13 mouse cellular contexts compared by ENCODE assay signal in genomic region chr13:98695546-98695945, GRCm38 (mm10). TPM values are rescaled to one million over a fixed set of nuclear protein-coding genes. Genes with fewer than 3 reads are reported as not detected.
A peak's percentile ranks its signal among the peaks of the same experiment; 100 is the strongest.
DNase-seq lines count a peak whose midpoint lies in the region; ATAC-seq and TF ChIP-seq lines count a peak whose summit lies in the region.
"Had no signal": no experiment of that assay in that cellular context is flagged by ENCODE, and none has a peak within 500 bp of the region (broad histone marks: within the 10 kb centered on the region; RNA-seq: fewer than 3 reads in every experiment).

No protein-coding gene starts in this region.

- H3K4me2 ChIP-seq in liver, embryonic 11.5 days, result no peak overlapping the region
- H3K4me2 ChIP-seq in heart, postnatal 0 days (ENCODE audit: low read depth, low read length), result peak overlapping the region; percentile 64
- peak overlapping the region; percentile 72 for H3K4me2 ChIP-seq in stomach, embryonic 15.5 days

- peak; percentile 3 for DNase-seq in liver
- no peak for DNase-seq in liver, embryonic 11.5 days (ENCODE audit: low spot score)
- peak; percentile 50 for DNase-seq in heart, postnatal 0 days (ENCODE audit: low spot score)
- peak; percentile 84 to 90 for DNase-seq in kidney, postnatal 36 days
- no peak for DNase-seq in right cerebral cortex, postnatal 14 days
- no peak for DNase-seq in gastrocnemius, adult 8-10 months (ENCODE audit: low spot score in 2 of 2)
- DNase-seq: thymus, postnatal 14 days had no signal

- H3K4me3 ChIP-seq in liver, embryonic 11.5 days (ENCODE audit: low read depth, low read length), result no peak overlapping the region
- peak overlapping the region; percentile 47 for H3K4me3 ChIP-seq in heart, postnatal 0 days (ENCODE audit: low read depth, low read length)
- peak overlapping the region; percentile 39 for H3K4me3 ChIP-seq in stomach, embryonic 15.5 days (replicated peaks)

- peaks cover 31% of the 10 kb centered on the region for H3K27me3 ChIP-seq in liver, embryonic 11.5 days (replicated peaks; ENCODE audit: control insufficient read depth, insufficient read depth, low read length)
- 0 out of 2 replicates have a peak, but pooled peaks cover 14% of the 10 kb centered on the region for H3K27me3 ChIP-seq in heart, postnatal 0 days (ENCODE audit: control insufficient read depth, insufficient read depth, low read length)
- peaks cover 6% of the 10 kb centered on the region for H3K27me3 ChIP-seq in stomach, embryonic 15.5 days (replicated peaks)
- H3K27me3 ChIP-seq: CH12.LX had no signal

- no peak for TF ChIP-seq CTCF in heart, postnatal 0 days (IDR thresholded peaks at IDR 0.05; ENCODE audit: low read depth)

- no peak overlapping the region for H3K9ac ChIP-seq in liver, embryonic 11.5 days (ENCODE audit: low read depth, low read length)
- peak overlapping the region; percentile 54 for H3K9ac ChIP-seq in heart, postnatal 0 days (replicated peaks; ENCODE audit: low read depth, low read length)
- no peak overlapping the region for H3K9ac ChIP-seq in stomach, embryonic 15.5 days

- H3K9me3 ChIP-seq in liver, embryonic 11.5 days (ENCODE audit: control insufficient read depth, low read length), result no peaks in the 10 kb centered on the region
- no peaks in the 10 kb centered on the region for H3K9me3 ChIP-seq in heart, postnatal 0 days (replicated peaks; ENCODE audit: control insufficient read depth, low read length)
- no peaks in the 10 kb centered on the region for H3K9me3 ChIP-seq in stomach, embryonic 15.5 days
- H3K9me3 ChIP-seq: forebrain, embryonic 15.5 days had no signal

- no peaks in the 10 kb centered on the region; the same call in 1 of the 2 replicates for H3K4me1 ChIP-seq in liver, embryonic 11.5 days (replicated peaks; ENCODE audit: control insufficient read depth, insufficient read depth, low read length)
- peaks cover 23% of the 10 kb centered on the region for H3K4me1 ChIP-seq in heart, postnatal 0 days (ENCODE audit: control insufficient read depth, insufficient read depth)
- H3K4me1 ChIP-seq in stomach, embryonic 15.5 days, result peaks cover 14% of the 10 kb centered on the region; the same call in 1 of the 2 replicates

- H3K36me3 ChIP-seq in liver, embryonic 11.5 days (ENCODE audit: control insufficient read depth, insufficient read depth, low read length), result no peaks in the 10 kb centered on the region
- H3K36me3 ChIP-seq in heart, postnatal 0 days (replicated peaks; ENCODE audit: control insufficient read depth, insufficient read depth, low read length), result no peaks in the 10 kb centered on the region
- no peaks in the 10 kb centered on the region for H3K36me3 ChIP-seq in stomach, embryonic 15.5 days
- H3K36me3 ChIP-seq: forebrain, embryonic 15.5 days had no signal

- TF ChIP-seq EP300 in heart, postnatal 0 days (IDR thresholded peaks at IDR 0.05; ENCODE audit: low read depth), result peak; percentile 67; the same call in 1 of the 2 replicates

- no peak for ATAC-seq in liver, embryonic 11.5 days (replicated peaks; ENCODE audit: low FRiP score)
- peak; percentile 89 for ATAC-seq in heart, postnatal 0 days (ENCODE audit: insufficient read depth, low read depth)
- ATAC-seq in stomach, embryonic 15.5 days (ENCODE audit: insufficient read depth, low FRiP score, low read depth), result no peak
- ATAC-seq in erythroblast, adult 5-6 weeks (replicated peaks; ENCODE audit: low FRiP score, poor library complexity, severe bottlenecking), result no peak

- no peak overlapping the region for H3K27ac ChIP-seq in liver, embryonic 11.5 days (ENCODE audit: low read depth, low read length)
- H3K27ac ChIP-seq in heart, postnatal 0 days (ENCODE audit: low read depth), result peak overlapping the region; percentile 65
- H3K27ac ChIP-seq in stomach, embryonic 15.5 days, result peak overlapping the region; percentile 42; the same call in 1 of the 2 replicates
- H3K27ac ChIP-seq: forebrain, embryonic 15.5 days; left cerebral cortex, adult 2 months had no signal

- 30% methylated on average over 2 of the region's 2 CpGs for WGBS in liver, embryonic 11.5 days
- WGBS in heart, postnatal 0 days, result 12% methylated on average over 2 of the region's 2 CpGs
- 27% methylated on average over 2 of the region's 2 CpGs for whole genome bisulfite sequencing in stomach, embryonic 15.5 days

RNA-seq across cellular contexts. Expression of gene Tmem171, which starts 0.9 kb away (rescaled TPM):
- 0.19 TPM in 1 of 2 replicates, not detected in the other for polyA plus RNA-seq in liver, embryonic 11.5 days (2014; fragmentation: Nextera tagmentation; extraction: Ambion mirVana)
- total RNA-seq in heart, postnatal 0 days (2014; rRNA removed; ENCODE audit: low replicate concordance), result 3.8 and 5.4 TPM in 2 replicates
- polyA plus RNA-seq in heart, postnatal 0 days (2015; fragmentation: Nextera tagmentation; extraction: Ambion mirVana), result 3.6 and 3.8 TPM in 2 replicates
- 8.4 and 13.7 TPM in 2 replicates for polyA plus RNA-seq in stomach, embryonic 15.5 days (2015; fragmentation: Nextera tagmentation; extraction: Ambion mirVana)
- 1 to 10 TPM in 1 of 4 experiments, under 1 TPM in 1, not detected in 2; 0.32 to 1.4 TPM for total RNA-seq in gastrocnemius, adult 8-10 months (2022)
- total RNA-seq in erythroblast, adult 5-6 weeks (2015; ENCODE audit: low replicate concordance), result not detected in 2 replicates
- 0.98 TPM in 1 of 2 replicates, not detected in the other for total RNA-seq in erythroblast, adult 5-6 weeks (2017; ENCODE audit: low replicate concordance)
- total RNA-seq: CH12.LX had no signal
- polyA plus RNA-seq: brain, embryonic 14.5 days; forebrain, embryonic 15.5 days had no signal

RNA-seq across cellular contexts. Expression of gene Tmem174, which starts 58.3 kb away (rescaled TPM):
- not detected in 2 replicates for polyA plus RNA-seq in liver, embryonic 11.5 days (2014; fragmentation: Nextera tagmentation; extraction: Ambion mirVana)
- not detected in 2 replicates for total RNA-seq in heart, postnatal 0 days (2014; rRNA removed; ENCODE audit: low replicate concordance)
- not detected in 2 replicates for polyA plus RNA-seq in heart, postnatal 0 days (2015; fragmentation: Nextera tagmentation; extraction: Ambion mirVana)
- not detected in 2 replicates for polyA plus RNA-seq in stomach, embryonic 15.5 days (2015; fragmentation: Nextera tagmentation; extraction: Ambion mirVana)
- not detected for total RNA-seq in gastrocnemius, adult 8-10 months (2022)
- not detected in 2 replicates for total RNA-seq in erythroblast, adult 5-6 weeks (2015; ENCODE audit: low replicate concordance)
- total RNA-seq in erythroblast, adult 5-6 weeks (2017; ENCODE audit: low replicate concordance), result not detected in 2 replicates
- total RNA-seq: CH12.LX had no signal
- polyA plus RNA-seq: brain, embryonic 14.5 days; forebrain, embryonic 15.5 days had no signal

Comparison
In these comparisons a context has a peak if more than half of its experiments do, and no peak if none do; other contexts are left out.
1. DNase-seq: peak in liver (single experiment), heart, postnatal 0 days (single experiment) and kidney, postnatal 36 days (2 of 2); none in liver, embryonic 11.5 days (single experiment), right cerebral cortex, postnatal 14 days (single experiment) and gastrocnemius, adult 8-10 months (0 of 2).